Mouse (Mus musculus) embryonic facial prominence, embryonic 10.5 days (tissue): Measurements from ENCODE around the gene Herpud1. TPM values are rescaled to one million over a fixed set of nuclear protein-coding genes. Genes with fewer than 3 reads are reported as not detected.
"Not testable (repeated sequence)": the region's sequence is repeated elsewhere in the genome, so short reads cannot be mapped to it uniquely, and the experiment has no call there.

Experiments used
- DNase-seq: peaks from one replicate; pipeline ENCODE4 v3.0.0-alpha.2; 2017; ENCODE audit warnings: low spot score
- H3K27ac ChIP-seq: fragments of 300-500 bp; sonication (generic); replicated peaks from 2 replicates; pipeline ENCODE4 v1.5.1; 2016; ENCODE audit warnings: mild to moderate bottlenecking
- H3K27me3 ChIP-seq: fragments of 300-500 bp; sonication (generic); replicated peaks from 2 replicates; pipeline ENCODE4 v1.6.1; 2016; ENCODE audit warnings: low read depth, mild to moderate bottlenecking; ENCODE audit not compliant: poor library complexity, severe bottlenecking
- H3K36me3 ChIP-seq: fragments of 300-500 bp; sonication (generic); replicated peaks from 2 replicates; pipeline ENCODE4 v1.6.1; 2016; ENCODE audit warnings: mild to moderate bottlenecking, moderate library complexity
- H3K4me1 ChIP-seq: fragments of 300-500 bp; sonication (generic); 2 replicates; pipeline ENCODE4 v1.6.1; 2016
- H3K4me3 ChIP-seq: fragments of 300-500 bp; sonication (generic); 2 replicates; pipeline ENCODE4 v1.5.1; 2016; ENCODE audit warnings: mild to moderate bottlenecking, moderate library complexity
- H3K9me3 ChIP-seq: fragments of 300-500 bp; sonication (generic); 2 replicates; pipeline ENCODE4 v1.6.1; 2016; ENCODE audit warnings: mild to moderate bottlenecking
- WGBS: fragments of 180-500 bp; shearing (Covaris S2); methylation state at CpG from one replicate; pipeline ENCODE4 v1.1.7; 2016; 5-methylcytosine and 5-hydroxymethylcytosine counted together
- polyA plus RNA-seq: library from polyadenylated mRNA; unstranded; fragments of >200 nt; fragmentation: Nextera tagmentation; extraction: Ambion mirVana; gene quantifications from 2 replicates; pipeline ENCODE4 v1.2.1, GENCODE M21; 2016

Herpud1 gene
- polyA plus RNA-seq, 1 experiment from 2014 or later = 53.2 TPM

DNA sequence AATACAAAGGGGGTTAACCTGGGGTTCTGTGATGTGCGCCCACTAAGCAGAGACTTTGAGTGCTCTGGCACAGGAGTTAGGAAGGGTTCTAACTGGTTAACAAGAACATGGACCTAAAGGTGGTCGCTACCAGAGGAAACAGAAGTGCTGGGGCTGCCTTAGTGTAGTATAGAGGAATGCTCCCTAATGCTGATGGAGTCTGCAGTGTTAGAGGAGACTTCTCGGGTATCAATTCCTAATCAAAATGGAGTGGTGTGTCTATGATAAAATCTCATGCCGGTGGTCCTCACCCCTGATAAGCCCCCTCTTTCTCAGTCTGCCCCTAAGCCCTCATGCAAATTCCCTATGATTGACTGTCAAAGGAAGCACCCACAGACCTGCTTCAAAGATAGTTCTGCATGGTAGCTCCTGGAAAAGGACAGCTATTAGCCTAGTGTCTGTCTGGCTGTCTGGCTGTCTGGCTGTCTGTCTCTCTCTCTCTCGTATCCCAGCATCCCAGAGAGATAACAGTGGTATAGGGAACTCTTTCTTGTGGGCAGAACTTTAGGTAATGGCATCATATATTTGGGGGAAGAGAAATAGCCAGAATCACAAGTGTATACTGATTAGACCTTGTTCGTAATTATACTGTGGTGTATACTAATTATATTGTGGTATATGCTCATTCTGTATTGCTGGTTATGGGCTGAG lies 9.8 kb downstream of the Herpud1 start:
- 88% methylated on average over 6 of the region's 6 CpGs for WGBS
- H3K36me3 ChIP-seq = peaks cover 69% of the 10 kb centered on the region
- DNase-seq = no peak
- H3K27me3 ChIP-seq = no peaks in the 10 kb centered on the region
- H3K27ac ChIP-seq = no peak overlapping the region
- H3K4me3 ChIP-seq = no peak overlapping the region
- no peaks in the 10 kb centered on the region for H3K9me3 ChIP-seq
- no peaks in the 10 kb centered on the region for H3K4me1 ChIP-seq

DNA sequence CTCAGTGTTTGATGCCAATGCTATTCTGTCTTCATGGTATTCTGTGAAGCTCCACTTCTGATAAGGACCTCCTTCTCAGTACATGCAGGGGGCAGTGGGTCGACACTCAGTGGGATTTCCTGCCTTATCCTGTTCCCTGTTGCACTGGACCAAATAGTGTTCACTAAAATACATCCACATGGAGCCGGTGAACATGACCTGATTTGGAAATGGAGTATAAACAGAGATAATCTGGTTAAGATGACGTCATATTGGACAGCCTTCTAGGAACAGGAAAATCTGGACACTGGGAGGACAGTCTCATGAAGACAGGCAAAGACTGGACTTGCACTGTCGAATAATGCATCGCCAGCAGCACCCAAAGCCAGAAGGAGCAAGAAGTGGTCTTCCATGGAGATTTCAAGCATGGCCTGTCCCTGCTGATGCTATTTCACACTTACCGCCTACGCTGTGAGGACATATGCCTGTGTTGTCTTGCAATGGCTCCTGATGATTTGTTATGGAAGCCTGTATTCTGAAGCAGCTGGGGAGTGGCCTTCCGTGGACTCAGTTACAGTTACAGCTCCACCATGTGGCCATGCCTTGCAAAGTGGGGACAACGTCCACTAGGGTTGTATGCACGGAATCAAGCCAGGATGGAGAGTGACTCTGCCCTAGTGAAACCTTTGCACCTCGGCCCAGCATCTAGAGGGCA lies 10.9 kb downstream of the Herpud1 start:
- no peaks in the 10 kb centered on the region for H3K4me1 ChIP-seq
- 70% methylated on average over 11 of the region's 11 CpGs for WGBS
- DNase-seq = peak; percentile 43
- H3K27ac ChIP-seq = no peak overlapping the region
- peaks cover 58% of the 10 kb centered on the region for H3K36me3 ChIP-seq
- no peak overlapping the region for H3K4me3 ChIP-seq
- no peaks in the 10 kb centered on the region for H3K27me3 ChIP-seq
- H3K9me3 ChIP-seq = no peaks in the 10 kb centered on the region

DNA sequence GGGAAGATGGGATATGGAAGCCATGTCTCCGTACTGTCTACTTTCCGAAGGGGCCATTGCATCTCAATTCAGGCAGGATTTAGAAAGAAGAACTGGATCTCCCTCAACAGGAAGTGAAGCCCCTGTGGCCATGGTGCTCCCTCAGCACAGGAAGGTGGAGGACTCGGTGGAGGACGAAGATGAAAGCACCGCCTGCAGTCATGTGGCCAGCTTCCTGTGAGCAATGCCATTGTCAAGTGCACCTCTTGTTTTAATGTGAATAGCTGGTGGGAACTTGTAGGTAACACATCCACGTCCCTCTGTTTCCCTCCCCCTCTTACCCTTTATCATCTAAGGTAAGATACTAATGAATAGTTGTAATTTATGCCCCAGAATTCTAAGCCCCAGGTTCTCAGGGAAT lies 12.3 kb downstream of the Herpud1 start:
- WGBS = 87% methylated on average over 6 of the region's 6 CpGs
- DNase-seq = no peak
- H3K36me3 ChIP-seq = peaks cover 44% of the 10 kb centered on the region
- no peaks in the 10 kb centered on the region for H3K27me3 ChIP-seq
- H3K4me1 ChIP-seq = no peaks in the 10 kb centered on the region
- H3K9me3 ChIP-seq = no peaks in the 10 kb centered on the region
- no peak overlapping the region for H3K27ac ChIP-seq
- H3K4me3 ChIP-seq = no peak overlapping the region

DNA sequence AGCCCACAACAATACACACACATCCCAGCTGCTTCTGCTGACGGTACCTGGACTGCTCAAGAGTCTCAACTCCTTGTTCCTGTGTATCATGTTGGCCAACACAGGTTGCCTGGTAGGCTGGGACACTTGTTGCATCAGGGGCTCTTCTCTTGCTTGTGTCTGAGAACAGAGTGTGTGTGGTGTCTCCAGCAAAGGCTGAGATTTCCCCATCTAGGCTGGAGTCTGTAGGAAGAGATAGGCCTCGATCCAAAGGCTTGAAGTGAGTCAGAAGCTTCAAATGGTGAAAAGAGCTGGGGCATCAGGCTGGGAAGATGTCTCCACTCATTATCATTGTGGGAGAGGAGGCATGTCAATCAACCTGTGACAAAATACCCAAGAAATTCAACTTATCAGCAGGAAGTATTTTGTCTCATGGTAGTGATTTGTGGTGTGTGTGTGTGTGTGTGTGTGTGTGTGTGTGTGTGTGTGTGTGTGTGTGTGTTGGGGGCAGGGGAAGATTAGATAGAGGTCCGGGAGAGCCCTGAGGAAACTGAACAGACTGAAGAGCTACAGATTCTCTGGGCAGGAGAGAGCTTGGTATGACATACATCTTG lies 13.2 kb downstream of the Herpud1 start:
- WGBS = 86% methylated on average over 3 of the region's 3 CpGs
- Histone ChIP-seq H3K27ac (no peak overlapping the region), H3K4me1 (no peaks in the 10 kb centered on the region), H3K36me3 (peaks cover 35% of the 10 kb centered on the region), H3K9me3 (no peaks in the 10 kb centered on the region), H3K27me3 (no peaks in the 10 kb centered on the region), H3K4me3 (no peak overlapping the region)
- DNase-seq = no peak

DNA sequence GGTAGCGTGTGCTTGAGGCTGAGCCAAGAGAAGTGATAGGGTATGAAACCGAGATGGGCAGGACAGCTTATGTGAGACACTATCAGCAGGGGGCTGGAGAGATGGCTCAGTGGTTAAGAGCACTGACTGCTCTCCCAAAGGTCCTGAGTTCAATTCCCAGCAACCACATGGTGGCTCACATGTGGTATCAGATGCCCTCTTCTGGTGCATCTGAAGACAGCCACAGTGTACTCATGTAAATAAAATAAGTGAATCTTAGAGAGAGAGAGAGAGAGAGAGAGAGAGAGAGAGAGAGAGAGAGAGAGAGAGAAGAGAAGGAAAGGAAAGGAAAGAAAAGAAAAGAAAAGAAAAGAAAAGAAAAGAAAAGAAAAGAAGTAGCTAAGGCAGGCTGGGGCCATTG lies 13.7 kb downstream of the Herpud1 start:
- H3K27ac ChIP-seq, H3K9me3 ChIP-seq, H3K4me1 ChIP-seq, H3K4me3 ChIP-seq, DNase-seq, H3K27me3 ChIP-seq: not testable (repeated sequence)
- H3K36me3 ChIP-seq = peaks cover 30% of the 10 kb centered on the region
- 86% methylated on average over 2 of the region's 2 CpGs for WGBS

DNA sequence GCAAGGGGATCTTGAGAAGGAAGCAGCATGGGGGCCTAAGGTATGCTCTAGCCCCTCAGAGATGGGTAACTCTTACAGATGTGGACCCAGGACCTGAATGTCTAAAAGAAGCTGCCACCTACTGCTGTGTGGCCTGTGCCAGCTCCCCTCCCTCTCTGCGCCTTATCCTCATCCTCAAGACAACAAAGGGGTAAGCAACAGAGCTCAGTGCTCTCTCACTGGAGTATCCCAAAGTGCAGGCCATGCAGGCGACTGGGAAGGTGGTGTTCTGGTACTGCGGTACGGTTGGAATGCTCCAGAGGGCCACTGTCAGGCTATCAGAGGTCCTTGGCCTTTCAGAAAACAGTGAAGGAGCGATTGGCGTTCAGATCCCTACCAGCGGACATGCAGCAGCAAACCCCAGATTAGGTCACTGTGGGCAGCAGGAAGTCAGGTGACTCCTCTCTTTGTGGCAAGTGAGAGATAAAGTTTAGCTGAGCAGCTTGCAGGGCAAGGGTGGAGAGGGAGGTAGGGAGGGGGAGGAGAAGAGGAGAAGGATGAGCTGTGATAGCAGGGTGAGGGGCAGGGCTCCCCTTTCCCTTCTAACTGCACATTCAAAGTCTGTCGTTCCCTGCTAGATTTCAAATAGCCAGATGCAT lies 22.3 kb downstream of the Herpud1 start:
- H3K9me3 ChIP-seq = no peaks in the 10 kb centered on the region
- H3K4me1 ChIP-seq = no peaks in the 10 kb centered on the region
- WGBS = 67% methylated on average over 8 of the region's 8 CpGs
- no peaks in the 10 kb centered on the region for H3K36me3 ChIP-seq
- H3K27me3 ChIP-seq = no peaks in the 10 kb centered on the region
- DNase-seq = no peak
- no peak overlapping the region for H3K4me3 ChIP-seq
- H3K27ac ChIP-seq = no peak overlapping the region

DNA sequence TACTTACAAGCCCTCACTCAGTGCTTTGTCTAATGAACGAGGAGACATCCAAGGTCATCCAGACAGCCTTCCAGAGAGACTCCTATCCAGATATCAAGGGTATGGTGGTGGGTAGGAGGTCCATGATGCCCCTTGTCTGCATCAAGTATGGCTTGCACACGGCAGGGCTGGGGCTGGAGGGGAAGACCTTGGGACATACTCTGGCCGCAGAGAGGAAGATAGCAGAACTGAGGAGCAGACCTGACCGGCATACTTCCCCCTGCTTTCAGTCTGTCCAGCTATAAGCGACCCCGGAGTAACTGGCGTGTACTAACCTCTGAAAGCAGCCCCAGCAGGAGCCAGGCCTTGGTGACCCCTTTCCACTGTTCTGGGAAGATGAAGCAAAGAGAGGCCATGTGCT lies 23.3 kb downstream of the Herpud1 start:
- DNase-seq = no peak
- Histone ChIP-seq H3K4me1 (no peaks in the 10 kb centered on the region), H3K9me3 (no peaks in the 10 kb centered on the region), H3K27ac (no peak overlapping the region), H3K27me3 (no peaks in the 10 kb centered on the region), H3K36me3 (no peaks in the 10 kb centered on the region), H3K4me3 (no peak overlapping the region)
- WGBS = 88% methylated on average over 7 of the region's 7 CpGs

DNA sequence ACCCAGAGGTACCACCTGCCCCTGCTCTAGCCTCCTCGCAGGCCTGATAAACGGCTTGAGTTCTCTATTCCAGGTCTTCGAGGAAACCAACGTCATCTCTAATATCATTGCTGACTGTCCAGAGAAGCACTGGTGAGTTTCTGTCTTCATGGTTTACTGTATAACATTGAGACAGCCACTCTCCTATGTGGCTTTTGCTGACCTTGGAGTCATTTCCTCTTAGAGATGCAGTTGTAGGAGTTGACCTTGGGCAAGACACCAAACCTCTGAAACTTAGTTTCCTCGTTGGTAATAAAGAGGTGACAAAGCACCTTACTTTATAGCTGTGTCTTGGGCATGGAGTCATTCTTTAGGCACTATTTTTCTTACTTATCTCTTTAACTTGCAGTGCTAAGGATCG lies 26.3 kb downstream of the Herpud1 start:
- no peak overlapping the region for H3K4me3 ChIP-seq
- no peak overlapping the region for H3K27ac ChIP-seq
- H3K4me1 ChIP-seq = peaks cover 3% of the 10 kb centered on the region; the same call in 1 of the 2 replicates
- WGBS = 85% methylated on average over 6 of the region's 6 CpGs
- H3K9me3 ChIP-seq = no peaks in the 10 kb centered on the region
- H3K36me3 ChIP-seq = no peaks in the 10 kb centered on the region
- no peaks in the 10 kb centered on the region for H3K27me3 ChIP-seq
- no peak for DNase-seq

DNA sequence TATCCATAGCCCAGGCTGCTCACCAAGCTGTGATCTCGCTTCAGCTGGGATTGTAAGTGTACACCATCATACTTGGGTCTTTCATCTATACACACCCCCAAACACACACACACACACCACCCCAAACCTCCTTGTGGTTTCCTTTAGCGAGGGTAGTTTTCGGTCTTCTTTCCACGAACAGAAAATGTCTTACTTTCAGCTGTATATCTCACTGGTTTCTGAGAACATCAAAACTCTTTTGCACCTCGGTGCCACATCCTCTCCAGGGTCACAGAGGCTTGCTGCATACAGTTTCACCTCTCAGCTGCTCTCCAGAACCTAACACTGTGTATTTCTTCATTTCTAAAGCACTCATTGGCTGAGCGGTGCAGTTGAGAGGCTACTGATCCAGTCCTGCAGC lies 27.3 kb downstream of the Herpud1 start:
- 92% methylated on average over 6 of the region's 6 CpGs for WGBS

DNA sequence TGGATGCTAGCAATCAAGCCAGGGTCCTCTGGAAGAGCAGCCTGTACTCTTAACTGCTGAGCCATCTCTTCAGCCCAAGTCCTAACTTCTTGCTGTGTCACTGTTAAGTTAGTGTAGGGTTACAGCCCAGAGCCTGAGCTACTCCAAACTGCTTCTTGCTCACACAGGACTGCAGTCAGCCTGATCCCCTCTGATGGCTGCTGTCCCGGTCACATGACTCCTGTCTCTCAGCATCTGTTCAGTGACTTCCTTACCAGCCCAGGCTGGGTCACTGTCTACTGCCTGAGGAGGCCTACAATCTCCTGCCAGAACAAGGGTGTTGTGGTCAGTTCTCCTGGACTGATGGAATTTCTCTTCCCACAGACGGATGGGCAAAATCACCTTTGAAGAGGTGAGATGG lies 29.0 kb downstream of the Herpud1 start:
- H3K27me3 ChIP-seq = no peaks in the 10 kb centered on the region
- peak; percentile 19 for DNase-seq
- WGBS = 72% methylated on average over 2 of the region's 2 CpGs
- H3K4me3 ChIP-seq = no peak overlapping the region
- H3K27ac ChIP-seq = no peak overlapping the region
- no peaks in the 10 kb centered on the region for H3K9me3 ChIP-seq
- H3K36me3 ChIP-seq = no peaks in the 10 kb centered on the region
- H3K4me1 ChIP-seq = peaks cover 3% of the 10 kb centered on the region; the same call in 1 of the 2 replicates

More for the DNA sequence above, 27.3 kb downstream of the Herpud1 start:
- Histone ChIP-seq H3K4me1 (peaks cover 3% of the 10 kb centered on the region; the same call in 1 of the 2 replicates), H3K36me3 (no peaks in the 10 kb centered on the region), H3K4me3 (no peak overlapping the region), H3K9me3 (no peaks in the 10 kb centered on the region), H3K27ac (no peak overlapping the region), H3K27me3 (no peaks in the 10 kb centered on the region)
- no peak for DNase-seq

DNA sequence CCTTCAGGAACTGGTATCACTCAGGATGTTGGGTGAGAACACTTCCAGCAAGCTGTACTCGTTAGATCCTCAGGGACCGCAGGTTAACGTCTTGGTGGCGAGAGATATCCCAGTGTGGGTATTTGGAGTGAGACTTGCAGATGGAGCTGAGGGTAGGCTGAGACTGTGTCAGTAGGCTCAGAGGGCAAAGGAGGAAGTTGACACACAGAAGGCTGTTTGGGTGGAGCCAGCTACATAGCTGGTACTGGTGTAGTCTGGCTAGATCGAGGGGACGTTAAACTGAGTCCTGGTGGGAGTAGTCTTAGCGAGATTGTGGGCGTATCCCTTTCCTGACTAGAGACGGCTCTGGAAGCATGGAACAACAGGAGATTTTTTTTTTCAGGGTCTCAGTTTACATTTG lies 31.8 kb downstream of the Herpud1 start:
- Histone ChIP-seq H3K36me3 (no peaks in the 10 kb centered on the region), H3K4me1 (peaks cover 3% of the 10 kb centered on the region), H3K4me3 (no peak overlapping the region), H3K27ac (no peak overlapping the region), H3K27me3 (no peaks in the 10 kb centered on the region), H3K9me3 (no peaks in the 10 kb centered on the region)
- WGBS = 68% methylated on average over 9 of the region's 9 CpGs
- no peak for DNase-seq

DNA sequence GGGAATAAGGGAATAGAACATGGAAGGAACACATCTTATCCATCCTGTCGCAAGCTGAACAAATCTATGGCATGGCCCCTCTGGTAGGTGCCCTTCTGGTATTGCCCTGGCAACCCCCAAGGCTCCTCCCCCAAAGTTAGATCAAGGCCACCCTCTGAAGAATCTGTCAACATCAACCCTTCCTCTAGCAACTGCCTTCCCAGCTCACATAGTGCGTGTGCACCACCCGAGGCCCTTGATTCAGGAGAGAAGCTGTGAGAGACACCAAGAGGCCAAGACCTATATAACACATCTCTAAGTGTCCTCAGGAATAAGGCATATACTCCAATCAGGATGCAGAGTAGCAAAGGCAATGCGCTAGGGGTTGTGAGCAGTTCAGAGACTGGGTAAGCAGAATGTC lies 36.0 kb downstream of the Herpud1 start:
- WGBS = 94% methylated on average over 4 of the region's 4 CpGs
- Histone ChIP-seq H3K36me3 (no peaks in the 10 kb centered on the region), H3K9me3 (no peaks in the 10 kb centered on the region), H3K27me3 (no peaks in the 10 kb centered on the region), H3K4me3 (no peak overlapping the region), H3K4me1 (no peaks in the 10 kb centered on the region; the same call in 1 of the 2 replicates), H3K27ac (no peak overlapping the region)
- DNase-seq = no peak
